Mouse (Mus musculus): ENCODE measurements around the gene Foxj2. TPM values are rescaled to one million over a fixed set of nuclear protein-coding genes. Genes with fewer than 3 reads are reported as not detected.

Foxj2 gene
- polyA plus RNA-seq, 1 experiment from 2014 or later = 1.5 TPM

- Histone ChIP-seq H3K27ac (ENCODE audit: low read length) (peak overlapping the region; percentile 87), H3K9me3 (replicated peaks; ENCODE audit: control insufficient read depth, low read length) (no peaks in the 10 kb centered on the region), H3K9ac (ENCODE audit: low read depth, low read length) (peak overlapping the region; percentile 91), H3K4me3 (ENCODE audit: low read depth, low read length) (peak overlapping the region; percentile 98), H3K4me1 (ENCODE audit: control insufficient read depth, low read depth, low read length) (peaks cover 15% of the 10 kb centered on the region), H3K4me2 (ENCODE audit: low read depth, low read length) (peak overlapping the region; percentile 74), H3K27me3 (ENCODE audit: control insufficient read depth, insufficient read depth, low read depth, low read length) (no peaks in the 10 kb centered on the region; the same call in 1 of the 2 replicates), H3K36me3 (ENCODE audit: control insufficient read depth, insufficient read depth) (peaks cover 5% of the 10 kb centered on the region; the same call in 1 of the 2 replicates)
- under 1% methylated on average over 31 of the region's 31 CpGs for WGBS (ENCODE audit: insufficient replicate concordance)
- peak; percentile 58 for ATAC-seq (ENCODE audit: low read depth)
Observed at GRCm38 (mm10) chr6:122874720-122875389, 55.1 kb downstream of the Foxj2 start.

GRCm38 (mm10) chr6:122879141-122879735 lies 59.5 kb downstream of the Foxj2 start:
- Histone ChIP-seq H3K4me1 (ENCODE audit: control insufficient read depth, low read depth, low read length) (peaks cover 13% of the 10 kb centered on the region), H3K27me3 (ENCODE audit: control insufficient read depth, insufficient read depth, low read depth, low read length) (no peaks in the 10 kb centered on the region), H3K4me2 (ENCODE audit: low read depth, low read length) (no peak overlapping the region), H3K36me3 (ENCODE audit: control insufficient read depth, insufficient read depth) (peaks cover 37% of the 10 kb centered on the region), H3K9ac (ENCODE audit: low read depth, low read length) (no peak overlapping the region), H3K27ac (ENCODE audit: low read length) (peak overlapping the region; percentile 55; the same call in 1 of the 2 replicates), H3K4me3 (ENCODE audit: low read depth, low read length) (no peak overlapping the region), H3K9me3 (replicated peaks; ENCODE audit: control insufficient read depth, low read length) (no peaks in the 10 kb centered on the region)
- no peak for ATAC-seq (ENCODE audit: low read depth)
- WGBS (ENCODE audit: insufficient replicate concordance) = 77% methylated on average over 7 of the region's 7 CpGs

DNA sequence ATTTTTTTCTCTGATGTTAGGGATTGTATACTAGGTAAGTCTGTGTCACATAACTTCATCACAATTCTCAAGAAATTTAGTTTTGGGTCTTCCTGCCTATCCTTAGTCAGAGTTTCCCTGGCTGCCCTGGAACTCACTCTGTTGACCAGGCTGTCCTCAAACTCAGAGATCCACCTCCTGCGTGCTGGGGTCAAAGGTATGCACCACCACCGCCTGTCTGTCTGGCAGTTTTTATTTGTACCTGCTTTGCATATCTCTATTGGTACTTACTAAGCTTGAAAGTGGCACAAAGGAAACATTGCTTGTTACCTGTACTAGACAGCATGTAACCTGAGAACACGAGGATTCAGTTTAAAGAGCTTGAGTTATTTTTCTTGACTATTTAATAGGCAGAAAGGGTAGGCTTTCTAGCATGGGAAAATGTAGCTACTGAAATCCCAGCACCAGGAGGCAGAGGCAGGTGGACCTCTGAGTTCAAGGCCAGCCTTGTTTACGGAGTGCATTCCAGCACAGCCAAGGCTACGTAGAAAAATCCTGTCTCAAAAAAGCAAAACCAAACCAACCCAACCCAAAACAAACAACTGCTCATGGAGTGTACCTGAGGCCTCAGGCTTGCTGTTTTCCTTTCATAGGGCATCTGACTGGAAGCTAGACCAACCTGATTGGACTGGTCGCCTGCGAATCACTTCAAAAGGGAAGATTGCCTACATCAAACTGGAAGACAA lies 60.2 kb downstream of the Foxj2 start:
- Histone ChIP-seq H3K27ac (ENCODE audit: low read length) (peak overlapping the region; percentile 55), H3K4me2 (ENCODE audit: low read depth, low read length) (no peak overlapping the region), H3K9me3 (replicated peaks; ENCODE audit: control insufficient read depth, low read length) (no peaks in the 10 kb centered on the region)

DNA sequence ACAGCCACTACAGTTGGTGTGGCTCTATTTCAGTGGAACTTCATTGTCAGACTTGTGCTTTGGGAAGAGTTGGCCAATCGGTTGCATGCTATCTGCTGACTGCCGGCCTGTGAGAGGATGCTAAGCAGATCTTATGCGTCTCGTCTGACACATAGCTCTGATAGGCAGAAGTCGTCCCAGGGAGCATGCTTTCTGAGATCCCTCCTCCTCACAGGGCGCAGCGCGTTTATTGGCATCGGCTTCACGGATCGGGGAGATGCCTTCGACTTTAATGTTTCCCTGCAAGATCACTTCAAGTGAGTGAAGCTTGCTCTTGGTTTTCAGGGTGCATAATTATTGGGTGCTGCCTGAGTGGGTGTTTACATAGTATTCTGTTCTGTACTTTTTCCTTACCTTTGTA lies 61.6 kb downstream of the Foxj2 start:
- no peak for ATAC-seq (ENCODE audit: low read depth)
- peaks cover 51% of the 10 kb centered on the region for H3K36me3 ChIP-seq (ENCODE audit: control insufficient read depth, insufficient read depth)

More for the DNA sequence above, 60.2 kb downstream of the Foxj2 start:
- H3K4me3 ChIP-seq (ENCODE audit: low read depth, low read length) = no peak overlapping the region
- WGBS (ENCODE audit: insufficient replicate concordance) = 72% methylated on average over 7 of the region's 7 CpGs
- no peaks in the 10 kb centered on the region for H3K27me3 ChIP-seq (ENCODE audit: control insufficient read depth, insufficient read depth, low read depth, low read length)
- H3K36me3 ChIP-seq (ENCODE audit: control insufficient read depth, insufficient read depth) = peaks cover 41% of the 10 kb centered on the region
- peak; percentile 72 for ATAC-seq (ENCODE audit: low read depth)
- H3K9ac ChIP-seq (ENCODE audit: low read depth, low read length) = no peak overlapping the region
- peaks cover 13% of the 10 kb centered on the region for H3K4me1 ChIP-seq (ENCODE audit: control insufficient read depth, low read depth, low read length)

DNA sequence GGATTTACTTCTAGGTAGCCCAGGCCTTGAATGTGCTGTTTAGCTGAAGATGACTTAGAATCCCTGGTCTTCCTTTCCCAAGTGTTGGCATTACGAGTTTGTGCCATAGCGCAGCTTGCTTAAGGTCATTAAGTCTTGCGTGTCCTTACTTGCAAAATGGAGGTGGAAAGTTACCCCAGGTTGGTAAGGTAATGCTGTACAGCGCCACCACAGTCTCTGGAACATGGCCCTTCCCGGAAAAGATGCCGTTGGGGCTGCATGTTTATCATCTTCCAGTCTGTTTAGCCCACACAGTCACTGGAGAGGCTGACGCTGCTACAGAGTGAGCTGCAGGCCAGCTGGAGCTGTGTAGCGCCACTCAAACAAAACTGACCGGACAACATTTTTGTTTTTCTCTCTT lies 63.9 kb downstream of the Foxj2 start:
- Histone ChIP-seq H3K4me1 (ENCODE audit: control insufficient read depth, low read depth, low read length) (no peaks in the 10 kb centered on the region; the same call in 1 of the 2 replicates), H3K9ac (ENCODE audit: low read depth, low read length) (no peak overlapping the region), H3K4me2 (ENCODE audit: low read depth, low read length) (no peak overlapping the region), H3K9me3 (replicated peaks; ENCODE audit: control insufficient read depth, low read length) (no peaks in the 10 kb centered on the region), H3K36me3 (ENCODE audit: control insufficient read depth, insufficient read depth) (peaks cover 71% of the 10 kb centered on the region), H3K27ac (ENCODE audit: low read length) (no peak overlapping the region), H3K27me3 (ENCODE audit: control insufficient read depth, insufficient read depth, low read depth, low read length) (no peaks in the 10 kb centered on the region), H3K4me3 (ENCODE audit: low read depth, low read length) (no peak overlapping the region)
- 89% methylated on average over 9 of the region's 9 CpGs for WGBS (ENCODE audit: insufficient replicate concordance)
- no peak for ATAC-seq (ENCODE audit: low read depth)

More for the DNA sequence above, 61.6 kb downstream of the Foxj2 start:
- Histone ChIP-seq H3K27ac (ENCODE audit: low read length) (no peak overlapping the region), H3K4me3 (ENCODE audit: low read depth, low read length) (no peak overlapping the region), H3K9ac (ENCODE audit: low read depth, low read length) (no peak overlapping the region), H3K4me1 (ENCODE audit: control insufficient read depth, low read depth, low read length) (peaks cover 4% of the 10 kb centered on the region), H3K4me2 (ENCODE audit: low read depth, low read length) (no peak overlapping the region), H3K27me3 (ENCODE audit: control insufficient read depth, insufficient read depth, low read depth, low read length) (no peaks in the 10 kb centered on the region), H3K9me3 (replicated peaks; ENCODE audit: control insufficient read depth, low read length) (no peaks in the 10 kb centered on the region)
- WGBS (ENCODE audit: insufficient replicate concordance) = 88% methylated on average over 12 of the region's 12 CpGs

DNA sequence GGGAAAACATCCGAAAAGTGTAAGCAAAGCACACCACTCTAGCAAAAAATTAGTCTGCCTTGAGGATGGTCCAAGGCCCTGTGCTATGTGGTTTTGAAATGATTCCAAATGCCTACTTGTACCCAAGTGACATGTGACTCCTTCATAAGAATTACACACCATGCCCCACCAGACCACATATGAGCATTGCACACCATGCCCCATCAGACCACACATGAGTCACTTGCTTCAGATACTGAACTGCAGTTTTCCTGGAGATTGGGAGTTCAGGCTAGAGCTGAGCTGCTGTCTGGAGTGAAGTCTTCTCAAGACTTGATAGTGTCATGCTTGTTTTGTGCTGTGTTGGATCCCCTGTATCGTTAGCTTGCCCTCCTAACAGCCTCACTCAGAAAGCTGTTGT lies 69.9 kb downstream of the Foxj2 start:
- no peaks in the 10 kb centered on the region for H3K9me3 ChIP-seq (replicated peaks; ENCODE audit: control insufficient read depth, low read length)
- H3K27me3 ChIP-seq (ENCODE audit: control insufficient read depth, insufficient read depth, low read depth, low read length) = no peaks in the 10 kb centered on the region
- H3K27ac ChIP-seq (ENCODE audit: low read length) = no peak overlapping the region
- ATAC-seq (ENCODE audit: low read depth) = no peak
- WGBS (ENCODE audit: insufficient replicate concordance) = 81% methylated on average over 2 of the region's 2 CpGs
- H3K4me3 ChIP-seq (ENCODE audit: low read depth, low read length) = no peak overlapping the region
- no peak overlapping the region for H3K4me2 ChIP-seq (ENCODE audit: low read depth, low read length)
- no peak overlapping the region for H3K9ac ChIP-seq (ENCODE audit: low read depth, low read length)
- no peaks in the 10 kb centered on the region for H3K4me1 ChIP-seq (ENCODE audit: control insufficient read depth, low read depth, low read length)
- peaks cover 41% of the 10 kb centered on the region for H3K36me3 ChIP-seq (ENCODE audit: control insufficient read depth, insufficient read depth)

DNA sequence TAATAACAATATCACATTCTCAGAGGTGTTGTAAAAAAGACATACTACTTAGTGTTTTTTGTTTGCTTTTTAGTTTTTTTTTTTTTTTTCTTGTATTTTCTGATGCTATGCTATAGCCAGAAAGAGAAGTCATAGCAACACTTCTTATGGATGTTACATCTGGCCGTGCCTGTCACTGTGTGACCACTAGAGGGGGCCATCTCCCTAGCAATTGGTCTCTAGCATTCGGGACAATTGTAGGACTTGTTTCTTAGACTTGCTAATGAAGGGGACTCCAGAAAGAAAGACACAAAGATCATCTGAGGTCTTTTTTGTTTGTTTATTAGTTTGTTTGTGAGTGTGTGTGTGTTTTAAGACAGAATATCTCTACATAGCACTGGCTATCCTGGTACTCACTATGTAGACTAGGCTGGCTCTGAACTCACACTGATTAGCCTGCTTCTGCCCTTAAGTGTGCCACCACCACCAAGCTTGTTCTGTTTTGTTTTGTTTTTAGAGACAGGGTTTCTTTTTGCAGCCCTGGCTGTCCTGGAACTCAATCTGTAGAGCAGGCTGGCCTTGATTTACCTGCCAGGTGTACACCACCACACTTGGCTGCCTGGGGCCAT lies 72.8 kb downstream of the Foxj2 start:
- H3K36me3 ChIP-seq (ENCODE audit: control insufficient read depth, insufficient read depth) = peaks cover 13% of the 10 kb centered on the region
- H3K4me3 ChIP-seq (ENCODE audit: low read depth, low read length) = no peak overlapping the region
- H3K9me3 ChIP-seq (replicated peaks; ENCODE audit: control insufficient read depth, low read length) = no peaks in the 10 kb centered on the region
- H3K27ac ChIP-seq (ENCODE audit: low read length) = no peak overlapping the region
- 10% methylated on average over 2 of the region's 2 CpGs for WGBS (ENCODE audit: insufficient replicate concordance)
- H3K9ac ChIP-seq (ENCODE audit: low read depth, low read length) = no peak overlapping the region
- no peaks in the 10 kb centered on the region for H3K27me3 ChIP-seq (ENCODE audit: control insufficient read depth, insufficient read depth, low read depth, low read length)
- no peak for ATAC-seq (ENCODE audit: low read depth)
- H3K4me1 ChIP-seq (ENCODE audit: control insufficient read depth, low read depth, low read length) = no peaks in the 10 kb centered on the region
- no peak overlapping the region for H3K4me2 ChIP-seq (ENCODE audit: low read depth, low read length)
